ENCODE assay signal across 7 mouse cellular contexts in genomic region chr1:172206141-172206917, GRCm38 (mm10). TPM values are rescaled to one million over a fixed set of nuclear protein-coding genes. Genes with fewer than 3 reads are reported as not detected.
DNase-seq lines count a peak whose midpoint lies in the region; ATAC-seq lines count a peak whose summit lies in the region.

Pea15a (minus strand) TSS chr1:172206804.

- H3K4me3 ChIP-seq in limb, embryonic 11.5 days (ENCODE audit: low read depth, low read length) = peak within 1 kb of the TSS; percentile 54
- H3K4me3 ChIP-seq in midbrain, embryonic 12.5 days = peak within 1 kb of the TSS; percentile 73

- no peaks in the 10 kb centered on the region for H3K36me3 ChIP-seq in limb, embryonic 11.5 days (ENCODE audit: control insufficient read depth, insufficient read depth, low read length)
- no peaks in the 10 kb centered on the region for H3K36me3 ChIP-seq in midbrain, embryonic 12.5 days

- peak; percentile 65 for ATAC-seq in limb, embryonic 11.5 days (ENCODE audit: insufficient number of reproducible peaks, low FRiP score, low TSS enrichment, low read depth)
- peak; percentile 61 for ATAC-seq in midbrain, embryonic 12.5 days (ENCODE audit: low FRiP score, low read depth)

- DNase-seq in adrenal gland, adult 18-20 months (ENCODE audit: low spot score in 2 of 2) = peak; percentile 80 to 84
- DNase-seq in embryo, embryonic 11 days = peak; percentile 88
- peak; percentile 99 for DNase-seq in heart, adult 11 months
- DNase-seq in kidney, adult 11 months = peak; percentile 79
- DNase-seq in limb, embryonic 11.5 days (ENCODE audit: low spot score) = peak; percentile 84
- DNase-seq in spleen, adult 12 weeks (ENCODE audit: low spot score) = peak; percentile 25

- peak within 1 kb of the TSS; percentile 43; the same call in 1 of the 2 replicates for H3K27ac ChIP-seq in limb, embryonic 11.5 days (replicated peaks; ENCODE audit: low read depth, low read length)
- peak within 1 kb of the TSS; percentile 95 for H3K27ac ChIP-seq in midbrain, embryonic 12.5 days (replicated peaks)

- H3K4me2 ChIP-seq in limb, embryonic 11.5 days (ENCODE audit: low read depth, severe bottlenecking) = peak within 1 kb of the TSS; percentile 68
- peak within 1 kb of the TSS; percentile 95 for H3K4me2 ChIP-seq in midbrain, embryonic 12.5 days (replicated peaks)

- H3K9ac ChIP-seq in limb, embryonic 11.5 days (ENCODE audit: low read length) = peak within 1 kb of the TSS; percentile 79
- H3K9ac ChIP-seq in midbrain, embryonic 12.5 days (replicated peaks) = peak within 1 kb of the TSS; percentile 92

- H3K9me3 ChIP-seq in limb, embryonic 11.5 days (ENCODE audit: control insufficient read depth, low read length) = no peaks in the 10 kb centered on the region
- H3K9me3 ChIP-seq in midbrain, embryonic 12.5 days = no peaks in the 10 kb centered on the region

- WGBS in limb, embryonic 11.5 days = 0% methylated on average over 37 of the region's 40 CpGs
- under 1% methylated on average over 39 of the region's 40 CpGs for WGBS in midbrain, embryonic 12.5 days

- H3K27me3 ChIP-seq in limb, embryonic 11.5 days (ENCODE audit: control insufficient read depth, insufficient read depth, low read length) = no peaks in the 10 kb centered on the region
- H3K27me3 ChIP-seq in midbrain, embryonic 12.5 days = no peaks in the 10 kb centered on the region

- H3K4me1 ChIP-seq in limb, embryonic 11.5 days (ENCODE audit: control insufficient read depth, insufficient read depth, low read length) = peaks cover 42% of the 10 kb centered on the region
- H3K4me1 ChIP-seq in midbrain, embryonic 12.5 days = peaks cover 59% of the 10 kb centered on the region

RNA-seq across cellular contexts. Expression of gene Pea15a, which starts in this region (rescaled TPM):
- 10 to 100 TPM; 55.2 to 72.6 TPM for total RNA-seq in adrenal gland, adult 18-20 months (2021)
- polyA plus RNA-seq in limb, embryonic 11.5 days (2014; fragmentation: Nextera tagmentation; extraction: Ambion mirVana) = 81.9 and 82.3 TPM in 2 replicates
- 350 and 356 TPM in 2 replicates for polyA plus RNA-seq in midbrain, embryonic 12.5 days (2016; fragmentation: Nextera tagmentation; extraction: Ambion mirVana)

Comparison
In these comparisons a context has a peak if more than half of its experiments do, and no peak if none do; other contexts are left out.
1. Peak in every context shown above with its lines: DNase-seq, ATAC-seq, H3K4me3 ChIP-seq and H3K27ac ChIP-seq.
2. DNase-seq: peak in every context shown above with its lines; median percentile 99 in heart, adult 11 months; 88 in embryo, embryonic 11 days; 84 in limb, embryonic 11.5 days; 82 in adrenal gland, adult 18-20 months; 79 in kidney, adult 11 months; 25 in spleen, adult 12 weeks.